Mouse (Mus musculus) thymus, adult 2 months (tissue): ENCODE data around the gene Baz1b.

ENCODE experiments used
- CTCF ChIP-seq: fragments of 200-500 bp; IDR thresholded peaks from 2 replicates; pipeline ENCODE4 v1.5.1; 2012; ENCODE audit warnings: mild to moderate bottlenecking, control low read depth, low read length, moderate library complexity, borderline replicate concordance; ENCODE audit not compliant: control insufficient read depth, poor library complexity, insufficient read depth; ENCODE audit errors: extremely low read depth
- POLR2A ChIP-seq: fragments of 200-500 bp; IDR thresholded peaks from 2 replicates; pipeline ENCODE4 v1.6.1; 2012; ENCODE audit warnings: mild to moderate bottlenecking, low read length, control low read depth, moderate library complexity; ENCODE audit not compliant: control insufficient read depth, poor library complexity, insufficient read depth; ENCODE audit errors: extremely low read depth

DNA sequence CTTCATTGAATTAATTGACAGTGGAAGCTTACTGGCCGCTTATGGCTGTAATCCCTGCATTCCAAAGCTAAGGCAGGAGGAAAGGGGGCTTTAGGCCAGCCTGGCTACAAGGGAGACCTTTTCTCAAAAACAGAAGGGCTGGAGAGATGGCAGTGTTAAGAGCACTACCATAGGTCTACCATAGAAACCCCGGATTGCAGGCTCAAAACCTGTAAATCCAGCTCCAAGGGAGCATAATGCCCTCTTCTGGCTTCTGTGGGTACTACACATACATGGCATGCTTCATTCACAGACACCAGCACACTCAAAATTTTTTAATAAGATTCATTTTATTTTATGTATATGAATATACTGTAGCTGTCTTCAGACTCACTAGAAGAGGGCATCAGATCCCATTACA lies 4.6 kb downstream of the Baz1b start:
- TF ChIP-seq CTCF (no peak), POLR2A (no peak)
